Mouse (Mus musculus) cerebral cortex, adult 2 months (tissue): Measurements from ENCODE around the gene Gm26727.

Experiments used
- WGBS: fragments of 180-500 bp; shearing (Covaris S2); methylation state at CpG from one replicate; pipeline ENCODE4 v1.1.7; 2018; 5-methylcytosine and 5-hydroxymethylcytosine counted together

Gm26727 gene

GRCm38 (mm10) chr2:67433081-67433480 lies at the start of gene Gm26727:
Gm26727 (minus strand) TSS chr2:67433181.
- 71% methylated on average over 2 of the region's 2 CpGs for WGBS

GRCm38 (mm10) chr2:67481051-67481450 lies 48.1 kb upstream of the Gm26727 start:
- WGBS: 74% methylated on average over 3 of the region's 3 CpGs

GRCm38 (mm10) chr2:67477753-67478152 lies 44.8 kb upstream of the Gm26727 start:
- WGBS: 25% methylated on average over 6 of the region's 6 CpGs

- WGBS: 85% methylated on average over 5 of the region's 5 CpGs
Measured at GRCm38 (mm10) chr2:67470030-67470429, 37.0 kb upstream of the Gm26727 start.

- 61% methylated on average over 7 of the region's 7 CpGs for WGBS
Measured at GRCm38 (mm10) chr2:67467036-67467435, 34.1 kb upstream of the Gm26727 start.

GRCm38 (mm10) chr2:67460857-67461256 lies 27.9 kb upstream of the Gm26727 start:
- WGBS: 93% methylated on average over 3 of the region's 3 CpGs

- WGBS: 30% methylated on average over 12 of the region's 12 CpGs
Measured at GRCm38 (mm10) chr2:67447206-67447605, 14.2 kb upstream of the Gm26727 start.

GRCm38 (mm10) chr2:67446772-67447171 lies 13.8 kb upstream of the Gm26727 start:
- 40% methylated on average over 1 of the region's 1 CpGs for WGBS

GRCm38 (mm10) chr2:67445780-67446179 lies 12.8 kb upstream of the Gm26727 start, which contains the start of gene Xirp2:
Xirp2 (plus strand) TSS chr2:67446002.
- WGBS: 86% methylated on average over 3 of the region's 3 CpGs

- WGBS: 89% methylated on average over 8 of the region's 8 CpGs
Measured at GRCm38 (mm10) chr2:67438309-67438708, 5.3 kb upstream of the Gm26727 start.

GRCm38 (mm10) chr2:67422799-67423198 lies 10.2 kb downstream of the Gm26727 start:
- 85% methylated on average over 1 of the region's 1 CpGs for WGBS

- WGBS: no CpG with 5 or more reads among the region's 1 CpGs
Measured at GRCm38 (mm10) chr2:67413425-67413824, 19.6 kb downstream of the Gm26727 start, which contains the start of gene Gm21830. Gm21830 (plus strand) TSS chr2:67413725.
